Mouse (Mus musculus): ENCODE data around the gene Hist1h4h.
"Not testable (repeated sequence)": the region's sequence is repeated elsewhere in the genome, so short reads cannot be mapped to it uniquely, and the experiment has no call there.

Hist1h4h gene

GRCm38 (mm10) chr13:23554925-23555838, 24.3 kb downstream of the Hist1h4h start:
- peak; percentile 71 for ATAC-seq (ENCODE audit: low TSS enrichment)

GRCm38 (mm10) chr13:23555839-23556416, 25.1 kb downstream of the Hist1h4h start:
- peak; percentile 86 for ATAC-seq (ENCODE audit: low TSS enrichment)

- ATAC-seq (ENCODE audit: low TSS enrichment): no peak
These were observed 26.1 kb downstream of the Hist1h4h start for GRCm38 (mm10) chr13:23556906-23557305.

GRCm38 (mm10) chr13:23560699-23561098, 29.8 kb downstream of the Hist1h4h start:
- ATAC-seq (ENCODE audit: low TSS enrichment): not testable (repeated sequence)

GRCm38 (mm10) chr13:23561531-23561882, 30.7 kb downstream of the Hist1h4h start:
- ATAC-seq (ENCODE audit: low TSS enrichment): not testable (repeated sequence)

- peak; percentile 92 for ATAC-seq (ENCODE audit: low TSS enrichment)
These were observed 31.2 kb downstream of the Hist1h4h start, which contains the start of gene Hist1h3e for GRCm38 (mm10) chr13:23561883-23562659. Gene Hist1h3e (minus strand): TSS chr13:23562369.

GRCm38 (mm10) chr13:23562699-23563462, 32.0 kb downstream of the Hist1h4h start:
- peak; percentile 78 for ATAC-seq (ENCODE audit: low TSS enrichment)

- ATAC-seq (ENCODE audit: low TSS enrichment): no peak
These were observed 33.6 kb downstream of the Hist1h4h start for GRCm38 (mm10) chr13:23564482-23564881.

GRCm38 (mm10) chr13:23570261-23571021, 39.6 kb downstream of the Hist1h4h start:
- not testable (repeated sequence) for ATAC-seq (ENCODE audit: low TSS enrichment)

- peak; percentile 96 for ATAC-seq (ENCODE audit: low TSS enrichment)
These were observed 40.2 kb downstream of the Hist1h4h start, which contains the start of the genes Hist1h2ae and Hist1h2bg for GRCm38 (mm10) chr13:23571022-23571503. Gene Hist1h2ae (minus strand): TSS chr13:23571220. Gene Hist1h2bg (plus strand): TSS chr13:23571396.

- ATAC-seq (ENCODE audit: low TSS enrichment): not testable (repeated sequence)
These were observed 40.8 kb downstream of the Hist1h4h start for GRCm38 (mm10) chr13:23571504-23572217.

GRCm38 (mm10) chr13:23572218-23573033, 41.6 kb downstream of the Hist1h4h start:
- ATAC-seq (ENCODE audit: low TSS enrichment): no peak

GRCm38 (mm10) chr13:23573034-23573897, 42.4 kb downstream of the Hist1h4h start:
- not testable (repeated sequence) for ATAC-seq (ENCODE audit: low TSS enrichment)

- peak; percentile 93 for ATAC-seq (ENCODE audit: low TSS enrichment)
These were observed 43.2 kb downstream of the Hist1h4h start, which contains the start of the genes Hist1h2bf and Hist1h2ad for GRCm38 (mm10) chr13:23573898-23574524. Gene Hist1h2bf (minus strand): TSS chr13:23574196. Gene Hist1h2ad (plus strand): TSS chr13:23574381.

- not testable (repeated sequence) for ATAC-seq (ENCODE audit: low TSS enrichment)
These were observed 43.8 kb downstream of the Hist1h4h start for GRCm38 (mm10) chr13:23574546-23575170.

- ATAC-seq (ENCODE audit: low TSS enrichment): peak; percentile 71
These were observed 44.5 kb downstream of the Hist1h4h start, which contains the start of gene Hist1h3d for GRCm38 (mm10) chr13:23575271-23575851. Gene Hist1h3d (plus strand): TSS chr13:23575763.
